In genomic region chrX:61393154-61393553, GRCm38 (mm10) we compare ENCODE assay signal across 23 mouse cellular contexts.
A peak's percentile ranks its signal among the peaks of the same experiment; 100 is the strongest.
DNase-seq lines count a peak whose midpoint lies in the region; ATAC-seq and TF ChIP-seq lines count a peak whose summit lies in the region.
"Had no signal": no experiment of that assay in that cellular context is flagged by ENCODE, and none has a peak within 500 bp of the region (broad histone marks: within the 10 kb centered on the region; RNA-seq: fewer than 3 reads in every experiment).

No protein-coding gene starts in this region.

- 0 out of 2 replicates have a peak, but pooled peaks have one; percentile 26 for ATAC-seq in hindbrain, embryonic 12.5 days (ENCODE audit: low FRiP score)
- no peak for ATAC-seq in hindbrain, postnatal 0 days
- peak; percentile 92 for ATAC-seq in forebrain, embryonic 15.5 days (replicated peaks)
- ATAC-seq in midbrain, embryonic 15.5 days (replicated peaks): peak; percentile 48; the same call in 1 of the 2 replicates
- ATAC-seq in megakaryocyte-erythroid progenitor cell, adult 5-6 weeks (replicated peaks; ENCODE audit: low FRiP score, low TSS enrichment, poor library complexity, severe bottlenecking): no peak
- ATAC-seq: intestine, embryonic 15.5 days; liver, postnatal 0 days; lung, postnatal 0 days had no signal

- no peak overlapping the region for H3K4me2 ChIP-seq in hindbrain, embryonic 12.5 days (replicated peaks)
- no peak overlapping the region for H3K4me2 ChIP-seq in hindbrain, postnatal 0 days (ENCODE audit: low read depth, low read length)
- no peak overlapping the region for H3K4me2 ChIP-seq in forebrain, embryonic 15.5 days (replicated peaks)
- no peak overlapping the region for H3K4me2 ChIP-seq in midbrain, embryonic 15.5 days
- H3K4me2 ChIP-seq: embryonic facial prominence, embryonic 15.5 days; heart, embryonic 11.5 days; intestine, embryonic 15.5 days; limb, embryonic 12.5 days; liver, embryonic 11.5 days; neural tube, embryonic 12.5 days had no signal

- no peak overlapping the region for H3K4me3 ChIP-seq in hindbrain, embryonic 12.5 days
- H3K4me3 ChIP-seq in hindbrain, postnatal 0 days (ENCODE audit: low read length): no peak overlapping the region
- H3K4me3 ChIP-seq in forebrain, embryonic 15.5 days: no peak overlapping the region
- H3K4me3 ChIP-seq in midbrain, embryonic 15.5 days: no peak overlapping the region
- H3K4me3 ChIP-seq: embryonic facial prominence, embryonic 15.5 days; intestine, embryonic 15.5 days; limb, embryonic 12.5 days; neural tube, embryonic 12.5 days had no signal

- no peaks in the 10 kb centered on the region for H3K27me3 ChIP-seq in hindbrain, embryonic 12.5 days
- H3K27me3 ChIP-seq in hindbrain, postnatal 0 days (ENCODE audit: insufficient read depth, low read length): no peaks in the 10 kb centered on the region
- no peaks in the 10 kb centered on the region for H3K27me3 ChIP-seq in forebrain, embryonic 15.5 days
- no peaks in the 10 kb centered on the region for H3K27me3 ChIP-seq in midbrain, embryonic 15.5 days (replicated peaks)
- H3K27me3 ChIP-seq: embryonic facial prominence, embryonic 15.5 days; intestine, embryonic 15.5 days; limb, embryonic 12.5 days; neural tube, embryonic 12.5 days had no signal

- H3K36me3 ChIP-seq in hindbrain, embryonic 12.5 days: no peaks in the 10 kb centered on the region
- no peaks in the 10 kb centered on the region for H3K36me3 ChIP-seq in hindbrain, postnatal 0 days (ENCODE audit: insufficient read depth, low read length)
- no peaks in the 10 kb centered on the region for H3K36me3 ChIP-seq in forebrain, embryonic 15.5 days
- no peaks in the 10 kb centered on the region for H3K36me3 ChIP-seq in midbrain, embryonic 15.5 days (replicated peaks)
- H3K36me3 ChIP-seq: embryonic facial prominence, embryonic 15.5 days; intestine, embryonic 15.5 days; limb, embryonic 12.5 days; neural tube, embryonic 12.5 days had no signal

- no peak for TF ChIP-seq CTCF in hindbrain, postnatal 0 days (IDR thresholded peaks at IDR 0.05; ENCODE audit: low read depth)

- no peaks in the 10 kb centered on the region for H3K9me3 ChIP-seq in hindbrain, embryonic 12.5 days (replicated peaks)
- no peaks in the 10 kb centered on the region for H3K9me3 ChIP-seq in hindbrain, postnatal 0 days (ENCODE audit: low read length)
- H3K9me3 ChIP-seq in forebrain, embryonic 15.5 days: no peaks in the 10 kb centered on the region
- H3K9me3 ChIP-seq in midbrain, embryonic 15.5 days: no peaks in the 10 kb centered on the region
- H3K9me3 ChIP-seq: embryonic facial prominence, embryonic 15.5 days; intestine, embryonic 15.5 days; limb, embryonic 12.5 days; neural tube, embryonic 12.5 days had no signal

- H3K4me1 ChIP-seq in hindbrain, embryonic 12.5 days: no peaks in the 10 kb centered on the region
- no peaks in the 10 kb centered on the region for H3K4me1 ChIP-seq in hindbrain, postnatal 0 days (ENCODE audit: insufficient read depth, low read length)
- no peaks in the 10 kb centered on the region for H3K4me1 ChIP-seq in forebrain, embryonic 15.5 days
- H3K4me1 ChIP-seq in midbrain, embryonic 15.5 days: no peaks in the 10 kb centered on the region
- H3K4me1 ChIP-seq: embryonic facial prominence, embryonic 15.5 days; intestine, embryonic 15.5 days; limb, embryonic 12.5 days; neural tube, embryonic 12.5 days had no signal

- no peak for DNase-seq in hindbrain, postnatal 0 days (ENCODE audit: low spot score)
- DNase-seq in ZHBTc4 (ENCODE audit: low read depth, low spot score): peak; percentile 59
- DNase-seq in ovary, adult 18-20 months (ENCODE audit: low spot score): no peak
- DNase-seq in urinary bladder, postnatal 25 days (ENCODE audit: low spot score): no peak
- DNase-seq: adrenal gland, adult 2 months; cerebellum, adult 18-20 months; cerebellum, postnatal 36 days; gastrocnemius, postnatal 14 days; heart, adult 11 months; kidney, adult 9 months; kidney, postnatal 36 days; liver, postnatal 0 days had no signal

- H3K9ac ChIP-seq in hindbrain, embryonic 12.5 days: no peak overlapping the region
- no peak overlapping the region for H3K9ac ChIP-seq in hindbrain, postnatal 0 days (replicated peaks; ENCODE audit: low read length)
- H3K9ac ChIP-seq in forebrain, embryonic 15.5 days (replicated peaks): no peak overlapping the region
- no peak overlapping the region for H3K9ac ChIP-seq in midbrain, embryonic 15.5 days
- H3K9ac ChIP-seq: embryonic facial prominence, embryonic 15.5 days; intestine, embryonic 15.5 days; limb, embryonic 12.5 days; liver, postnatal 0 days; neural tube, embryonic 12.5 days had no signal

- no peak overlapping the region for H3K27ac ChIP-seq in hindbrain, embryonic 12.5 days
- no peak overlapping the region for H3K27ac ChIP-seq in hindbrain, postnatal 0 days
- H3K27ac ChIP-seq in forebrain, embryonic 15.5 days (replicated peaks): no peak overlapping the region
- H3K27ac ChIP-seq in midbrain, embryonic 15.5 days: no peak overlapping the region
- H3K27ac ChIP-seq: embryonic facial prominence, embryonic 15.5 days; intestine, embryonic 15.5 days; limb, embryonic 12.5 days; neural tube, embryonic 12.5 days had no signal

Comparison
In these comparisons a context has a peak if more than half of its experiments do, and no peak if none do; other contexts are left out.
1. ATAC-seq: peak in hindbrain, embryonic 12.5 days (single experiment), forebrain, embryonic 15.5 days (single experiment) and midbrain, embryonic 15.5 days (single experiment); none in hindbrain, postnatal 0 days (single experiment) and megakaryocyte-erythroid progenitor cell, adult 5-6 weeks (single experiment).